Mouse (Mus musculus): ENCODE results near the gene Gfpt1. TPM values are rescaled to one million over a fixed set of nuclear protein-coding genes. Genes with fewer than 3 reads are reported as not detected.
"Not testable (repeated sequence)": the region's sequence is repeated elsewhere in the genome, so short reads cannot be mapped to it uniquely, and the experiment has no call there.

Gfpt1 gene
- polyA plus RNA-seq, 1 experiment from 2014 or later, result 10.2 TPM

DNA sequence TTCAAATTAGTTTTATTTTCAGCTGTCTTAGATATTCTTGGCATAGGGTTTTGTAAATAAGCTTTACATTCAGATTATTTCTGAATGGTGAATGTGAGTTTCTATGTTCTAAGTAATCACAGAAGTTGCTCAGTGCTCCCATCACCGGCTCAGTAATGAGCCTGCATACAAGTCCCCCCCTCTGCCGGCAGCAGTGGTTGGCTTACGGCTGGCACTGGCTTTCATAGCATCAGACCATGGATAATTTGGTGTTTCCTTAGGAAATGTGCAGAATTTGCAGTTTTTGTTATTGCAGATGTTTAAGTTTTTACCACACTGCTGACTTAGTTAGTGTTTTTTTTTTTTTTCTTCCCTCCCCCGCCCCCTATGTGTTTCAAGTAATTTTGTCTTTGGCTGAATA, 36.8 kb downstream of the Gfpt1 start:
- Histone ChIP-seq H3K9me3 (replicated peaks; ENCODE audit: control insufficient read depth, low read length) (no peaks in the 10 kb centered on the region), H3K9ac (ENCODE audit: low read length) (no peak overlapping the region), H3K36me3 (ENCODE audit: control insufficient read depth, insufficient read depth) (peaks cover 31% of the 10 kb centered on the region), H3K4me2 (ENCODE audit: low read depth, low read length) (no peak overlapping the region), H3K4me3 (ENCODE audit: low read length) (no peak overlapping the region), H3K27me3 (ENCODE audit: control insufficient read depth, insufficient read depth, low read length) (no peaks in the 10 kb centered on the region), H3K4me1 (ENCODE audit: control insufficient read depth, insufficient read depth, low read length) (peaks cover 7% of the 10 kb centered on the region), H3K27ac (ENCODE audit: low read length) (no peak overlapping the region)
- 90% methylated on average over 4 of the region's 4 CpGs for WGBS
- ATAC-seq (replicated peaks; ENCODE audit: extremely low read depth, insufficient read depth, low FRiP score), result no peak

DNA sequence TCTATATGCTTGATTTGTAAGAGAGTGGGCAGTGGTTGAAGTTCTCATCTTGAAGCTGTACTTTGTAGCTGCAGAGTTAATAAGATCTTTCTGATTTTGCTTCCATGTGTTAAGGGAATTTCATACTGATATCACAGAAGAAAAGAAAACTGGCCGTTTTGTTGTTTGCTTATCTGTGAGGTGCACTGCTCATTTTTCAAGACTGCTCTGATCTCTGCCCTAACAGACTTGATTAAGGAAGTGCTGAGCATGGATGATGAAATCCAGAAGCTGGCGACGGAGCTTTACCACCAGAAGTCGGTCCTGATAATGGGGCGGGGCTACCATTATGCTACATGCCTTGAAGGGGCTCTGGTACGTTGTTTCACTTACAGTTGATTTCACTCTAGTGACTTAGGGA, 42.4 kb downstream of the Gfpt1 start:
- Histone ChIP-seq H3K27me3 (ENCODE audit: control insufficient read depth, insufficient read depth, low read length) (no peaks in the 10 kb centered on the region), H3K9ac (ENCODE audit: low read length) (no peak overlapping the region), H3K36me3 (ENCODE audit: control insufficient read depth, insufficient read depth) (peaks cover 52% of the 10 kb centered on the region), H3K9me3 (replicated peaks; ENCODE audit: control insufficient read depth, low read length) (no peaks in the 10 kb centered on the region), H3K27ac (ENCODE audit: low read length) (no peak overlapping the region), H3K4me3 (ENCODE audit: low read length) (no peak overlapping the region), H3K4me2 (ENCODE audit: low read depth, low read length) (no peak overlapping the region), H3K4me1 (ENCODE audit: control insufficient read depth, insufficient read depth, low read length) (no peaks in the 10 kb centered on the region)
- 45% methylated on average over 6 of the region's 6 CpGs for WGBS
- ATAC-seq (replicated peaks; ENCODE audit: extremely low read depth, insufficient read depth, low FRiP score), result no peak

DNA sequence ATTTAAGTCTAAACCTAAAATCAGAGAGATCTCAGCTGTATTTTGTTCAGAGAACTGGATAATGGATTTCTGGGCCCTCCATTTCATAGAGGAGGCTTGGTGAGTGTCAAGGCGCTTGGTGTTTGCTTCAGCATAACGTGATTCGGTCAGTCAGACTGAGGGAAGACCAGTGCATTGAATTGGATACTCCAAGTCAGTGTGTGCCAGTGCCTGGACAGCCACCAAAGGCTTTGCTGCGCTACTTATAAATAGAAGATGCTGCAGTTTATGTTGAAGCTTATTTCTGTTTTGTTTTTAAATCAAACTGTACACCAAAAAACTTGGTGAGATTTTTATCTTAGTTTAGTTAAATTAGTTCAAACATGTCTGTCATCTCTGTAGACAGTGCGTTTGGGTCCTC, 45.7 kb downstream of the Gfpt1 start:
- no peak overlapping the region for H3K4me3 ChIP-seq (ENCODE audit: low read length)
- H3K4me2 ChIP-seq (ENCODE audit: low read depth, low read length), result no peak overlapping the region
- H3K4me1 ChIP-seq (ENCODE audit: control insufficient read depth, insufficient read depth, low read length), result no peaks in the 10 kb centered on the region
- no peak for ATAC-seq (replicated peaks; ENCODE audit: extremely low read depth, insufficient read depth, low FRiP score)
- H3K27me3 ChIP-seq (ENCODE audit: control insufficient read depth, insufficient read depth, low read length), result no peaks in the 10 kb centered on the region
- no peaks in the 10 kb centered on the region for H3K9me3 ChIP-seq (replicated peaks; ENCODE audit: control insufficient read depth, low read length)
- 91% methylated on average over 5 of the region's 5 CpGs for WGBS
- H3K27ac ChIP-seq (ENCODE audit: low read length), result no peak overlapping the region
- no peak overlapping the region for H3K9ac ChIP-seq (ENCODE audit: low read length)
- H3K36me3 ChIP-seq (ENCODE audit: control insufficient read depth, insufficient read depth), result peaks cover 48% of the 10 kb centered on the region

DNA sequence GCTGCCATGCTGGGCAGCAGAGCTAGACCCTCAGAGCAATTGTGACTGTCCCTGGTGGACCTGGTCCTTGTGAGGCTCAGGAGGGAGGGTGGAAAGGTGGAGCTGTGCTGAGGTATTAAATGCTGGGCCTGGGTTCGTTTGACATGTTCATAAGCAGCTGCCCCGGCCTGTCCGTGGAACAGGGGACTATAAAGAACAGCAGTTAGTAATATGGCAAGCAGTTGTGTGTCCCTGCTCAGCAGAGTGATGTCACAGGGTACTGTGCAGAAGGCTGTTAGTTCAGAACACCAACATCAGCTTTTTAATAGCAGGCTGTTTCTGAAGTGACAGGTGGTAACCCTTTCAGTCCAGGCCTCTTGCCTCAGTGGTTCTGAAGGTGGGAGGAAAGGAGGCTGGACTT, 48.2 kb downstream of the Gfpt1 start:
- Histone ChIP-seq H3K36me3 (ENCODE audit: control insufficient read depth, insufficient read depth) (peaks cover 30% of the 10 kb centered on the region), H3K27ac (ENCODE audit: low read length) (no peak overlapping the region), H3K4me2 (ENCODE audit: low read depth, low read length) (no peak overlapping the region), H3K9ac (ENCODE audit: low read length) (no peak overlapping the region), H3K27me3 (ENCODE audit: control insufficient read depth, insufficient read depth, low read length) (no peaks in the 10 kb centered on the region), H3K9me3 (replicated peaks; ENCODE audit: control insufficient read depth, low read length) (no peaks in the 10 kb centered on the region), H3K4me1 (ENCODE audit: control insufficient read depth, insufficient read depth, low read length) (no peaks in the 10 kb centered on the region), H3K4me3 (ENCODE audit: low read length) (no peak overlapping the region)
- 71% methylated on average over 3 of the region's 3 CpGs for WGBS
- ATAC-seq (replicated peaks; ENCODE audit: extremely low read depth, insufficient read depth, low FRiP score), result no peak

DNA sequence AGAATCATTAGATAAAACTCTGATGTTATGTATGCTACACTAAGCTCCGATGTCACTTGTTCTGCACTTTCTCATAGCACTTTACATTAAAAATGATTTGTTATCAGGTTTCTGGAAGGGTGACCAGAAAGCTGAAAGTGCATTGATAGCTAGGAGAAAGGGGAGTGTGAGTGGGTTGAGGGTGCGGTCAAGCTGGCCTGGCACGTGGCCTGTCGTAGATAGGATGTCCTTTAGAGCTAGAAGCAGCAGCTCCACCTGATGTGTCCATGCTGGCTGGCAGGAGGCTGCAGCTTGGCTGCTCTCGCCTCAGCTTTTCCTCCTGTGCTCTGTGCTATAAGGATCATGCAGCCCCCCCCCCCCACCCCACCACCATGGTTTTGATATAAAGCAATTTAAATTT, 49.8 kb downstream of the Gfpt1 start:
- no peak overlapping the region for H3K9ac ChIP-seq (ENCODE audit: low read length)
- 64% methylated on average over 5 of the region's 5 CpGs for WGBS
- ATAC-seq (replicated peaks; ENCODE audit: extremely low read depth, insufficient read depth, low FRiP score), result no peak
- no peak overlapping the region for H3K27ac ChIP-seq (ENCODE audit: low read length)
- no peaks in the 10 kb centered on the region for H3K9me3 ChIP-seq (replicated peaks; ENCODE audit: control insufficient read depth, low read length)
- peaks cover 21% of the 10 kb centered on the region for H3K36me3 ChIP-seq (ENCODE audit: control insufficient read depth, insufficient read depth)
- H3K4me1 ChIP-seq (ENCODE audit: control insufficient read depth, insufficient read depth, low read length), result no peaks in the 10 kb centered on the region
- no peak overlapping the region for H3K4me2 ChIP-seq (ENCODE audit: low read depth, low read length)
- no peak overlapping the region for H3K4me3 ChIP-seq (ENCODE audit: low read length)
- H3K27me3 ChIP-seq (ENCODE audit: control insufficient read depth, insufficient read depth, low read length), result no peaks in the 10 kb centered on the region

DNA sequence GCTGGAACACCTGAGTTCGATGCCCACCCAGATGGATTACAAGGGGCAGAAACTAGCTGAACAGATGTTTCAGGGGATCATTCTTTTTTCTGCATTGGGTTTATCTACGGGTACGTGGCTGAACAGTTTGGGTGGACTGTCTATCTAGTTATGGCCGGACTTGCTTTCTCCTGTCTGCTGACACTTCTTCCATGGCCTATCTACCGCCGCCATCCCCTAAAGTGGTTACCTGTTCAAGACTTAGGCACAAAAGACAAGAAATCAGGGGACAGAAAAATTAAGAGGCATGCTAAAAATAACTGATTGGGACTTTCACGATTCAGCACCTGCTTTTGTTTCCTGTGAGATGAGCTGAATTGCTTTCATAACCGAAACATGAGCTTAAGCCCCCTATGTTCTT, 51.0 kb downstream of the Gfpt1 start:
- H3K4me2 ChIP-seq (ENCODE audit: low read depth, low read length); H3K4me3 ChIP-seq (ENCODE audit: low read length); H3K27me3 ChIP-seq (ENCODE audit: control insufficient read depth, insufficient read depth, low read length); H3K4me1 ChIP-seq (ENCODE audit: control insufficient read depth, insufficient read depth, low read length); H3K27ac ChIP-seq (ENCODE audit: low read length); H3K9ac ChIP-seq (ENCODE audit: low read length); H3K9me3 ChIP-seq (replicated peaks; ENCODE audit: control insufficient read depth, low read length); ATAC-seq (replicated peaks; ENCODE audit: extremely low read depth, insufficient read depth, low FRiP score): not testable (repeated sequence)
- peaks cover 13% of the 10 kb centered on the region; the same call in 1 of the 2 replicates for H3K36me3 ChIP-seq (ENCODE audit: control insufficient read depth, insufficient read depth)
- 78% methylated on average over 8 of the region's 8 CpGs for WGBS

DNA sequence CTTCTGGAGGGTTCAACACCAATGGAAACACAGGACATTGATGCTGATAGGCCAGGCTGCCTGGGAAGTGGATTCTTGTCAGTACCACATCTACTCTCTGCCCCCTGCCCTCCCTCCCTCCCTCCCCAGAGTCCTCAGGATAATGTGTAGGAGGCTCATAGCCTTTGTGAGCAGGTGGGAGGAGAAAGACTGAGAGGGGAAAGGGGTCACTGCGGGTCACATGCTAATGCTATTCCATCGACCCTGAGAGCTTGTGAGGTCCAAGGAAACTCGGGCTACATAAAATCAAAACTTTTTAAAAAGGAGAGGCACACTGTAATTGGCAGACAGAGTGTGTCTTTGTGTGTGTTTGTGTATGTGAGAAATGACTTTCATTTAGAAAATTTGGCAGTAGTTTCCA, 56.6 kb downstream of the Gfpt1 start:
- ATAC-seq (replicated peaks; ENCODE audit: extremely low read depth, insufficient read depth, low FRiP score), result no peak
- Histone ChIP-seq H3K4me1 (ENCODE audit: control insufficient read depth, insufficient read depth, low read length) (peaks cover 20% of the 10 kb centered on the region), H3K9me3 (replicated peaks; ENCODE audit: control insufficient read depth, low read length) (no peaks in the 10 kb centered on the region), H3K27me3 (ENCODE audit: control insufficient read depth, insufficient read depth, low read length) (no peaks in the 10 kb centered on the region), H3K36me3 (ENCODE audit: control insufficient read depth, insufficient read depth) (no peaks in the 10 kb centered on the region), H3K9ac (ENCODE audit: low read length) (no peak overlapping the region), H3K4me3 (ENCODE audit: low read length) (no peak overlapping the region), H3K27ac (ENCODE audit: low read length) (peak overlapping the region; percentile 44; the same call in 1 of the 2 replicates), H3K4me2 (ENCODE audit: low read depth, low read length) (no peak overlapping the region)
- WGBS, result 37% methylated on average over 3 of the region's 3 CpGs

DNA sequence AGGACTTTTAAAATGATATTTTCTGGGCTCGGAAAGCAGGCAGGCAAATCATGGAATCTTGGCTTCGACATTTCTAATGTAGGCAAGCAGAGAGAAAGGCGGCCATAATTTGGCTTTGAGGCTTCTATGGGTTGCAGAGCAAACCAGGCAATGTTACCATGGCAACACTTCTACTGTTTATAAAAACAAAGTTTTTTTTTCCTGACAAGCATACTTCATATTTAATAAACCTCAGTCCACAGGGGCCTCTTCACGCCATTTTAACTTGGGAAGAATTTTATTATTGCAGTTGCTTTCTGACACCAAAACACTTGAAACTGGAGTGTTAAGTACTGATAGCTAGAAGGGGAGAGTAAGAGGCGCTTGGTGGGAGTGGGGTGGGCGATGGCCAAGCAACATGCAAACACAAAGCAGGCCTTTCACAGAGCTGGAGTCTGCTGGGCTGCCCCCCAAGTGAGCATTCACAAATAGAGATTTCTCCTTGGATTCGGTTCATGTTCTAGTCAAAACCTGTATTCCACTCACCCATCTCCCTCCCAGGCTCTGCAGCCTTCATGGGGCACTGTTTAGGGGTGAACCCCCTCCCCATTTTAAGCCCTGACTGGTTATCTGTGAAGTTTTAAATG, 57.1 kb downstream of the Gfpt1 start:
- no peaks in the 10 kb centered on the region for H3K27me3 ChIP-seq (ENCODE audit: control insufficient read depth, insufficient read depth, low read length)
- H3K9me3 ChIP-seq (replicated peaks; ENCODE audit: control insufficient read depth, low read length), result no peaks in the 10 kb centered on the region
- H3K4me3 ChIP-seq (ENCODE audit: low read length), result no peak overlapping the region
- no peak for ATAC-seq (replicated peaks; ENCODE audit: extremely low read depth, insufficient read depth, low FRiP score)
- H3K36me3 ChIP-seq (ENCODE audit: control insufficient read depth, insufficient read depth), result no peaks in the 10 kb centered on the region
- peaks cover 20% of the 10 kb centered on the region for H3K4me1 ChIP-seq (ENCODE audit: control insufficient read depth, insufficient read depth, low read length)
- H3K9ac ChIP-seq (ENCODE audit: low read length), result peak overlapping the region; percentile 36; the same call in 1 of the 2 replicates
- H3K27ac ChIP-seq (ENCODE audit: low read length), result peak overlapping the region; percentile 68; the same call in 1 of the 2 replicates
- no peak overlapping the region for H3K4me2 ChIP-seq (ENCODE audit: low read depth, low read length)
- WGBS, result 38% methylated on average over 7 of the region's 7 CpGs

DNA sequence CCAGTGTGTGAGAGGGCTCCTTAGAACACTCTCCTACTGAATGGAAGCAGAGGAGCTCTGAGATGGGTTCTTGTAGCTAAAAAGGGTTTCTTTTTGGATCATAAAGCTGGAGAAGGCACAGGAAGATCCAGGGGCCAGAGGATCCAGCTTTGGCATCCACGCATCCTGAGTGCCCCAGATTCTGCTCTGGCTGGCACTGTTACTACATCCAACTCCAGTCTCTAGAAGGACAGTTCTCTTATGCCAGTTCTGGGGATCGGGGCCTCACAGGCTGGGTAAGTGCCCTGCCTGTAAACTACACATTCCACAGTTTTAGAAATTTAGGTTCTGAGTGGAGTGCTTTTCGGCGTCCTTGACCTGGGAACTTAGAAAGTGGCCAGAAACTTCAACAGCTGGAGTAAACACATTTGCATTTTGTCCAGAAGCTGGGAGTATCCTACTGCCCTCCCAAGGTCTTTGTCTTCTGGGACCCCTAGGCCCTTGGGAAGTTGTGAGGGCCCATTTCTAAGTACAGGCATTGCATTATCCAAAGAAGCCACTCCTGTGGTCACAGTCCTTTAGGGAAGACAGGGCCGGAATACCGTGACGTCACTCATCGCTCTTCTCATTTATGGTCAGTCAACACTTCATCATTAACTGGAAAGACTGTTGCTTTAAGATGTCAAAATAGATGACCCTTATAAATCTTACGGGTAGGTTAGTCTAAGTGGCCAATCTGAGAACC, 57.8 kb downstream of the Gfpt1 start:
- peak overlapping the region; percentile 68; the same call in 1 of the 2 replicates for H3K27ac ChIP-seq (ENCODE audit: low read length)
- no peaks in the 10 kb centered on the region for H3K36me3 ChIP-seq (ENCODE audit: control insufficient read depth, insufficient read depth)
- peaks cover 20% of the 10 kb centered on the region for H3K4me1 ChIP-seq (ENCODE audit: control insufficient read depth, insufficient read depth, low read length)
- H3K4me3 ChIP-seq (ENCODE audit: low read length), result no peak overlapping the region
- no peak overlapping the region for H3K4me2 ChIP-seq (ENCODE audit: low read depth, low read length)
- ATAC-seq (replicated peaks; ENCODE audit: extremely low read depth, insufficient read depth, low FRiP score), result no peak
- H3K9ac ChIP-seq (ENCODE audit: low read length), result peak overlapping the region; percentile 36; the same call in 1 of the 2 replicates
- H3K9me3 ChIP-seq (replicated peaks; ENCODE audit: control insufficient read depth, low read length), result no peaks in the 10 kb centered on the region
- 83% methylated on average over 9 of the region's 9 CpGs for WGBS
- no peaks in the 10 kb centered on the region for H3K27me3 ChIP-seq (ENCODE audit: control insufficient read depth, insufficient read depth, low read length)

All from heart, embryonic 16.5 days (tissue).